Mouse (Mus musculus) NIH3T3 (cell line): ENCODE measurements around the gene Aamdc.

Source experiments
- DNase-seq: peaks from one replicate; pipeline ENCODE4 v3.0.0-alpha.2; 2012; ENCODE audit warnings: low read depth

The Aamdc gene

GRCm38 (mm10) chr7:97514786-97515185, 64.5 kb downstream of the Aamdc start:
- DNase-seq: no peak

GRCm38 (mm10) chr7:97500555-97501209, 78.6 kb downstream of the Aamdc start:
- DNase-seq: no peak
